Mouse (Mus musculus): ENCODE measurements around the gene Ankef1.

- TF ChIP-seq EP300 (IDR thresholded peaks at IDR 0.05; ENCODE audit: insufficient read depth, low read depth, low read length) (no peak), CTCF (IDR thresholded peaks at IDR 0.05) (no peak), POLR2A (IDR thresholded peaks at IDR 0.05; ENCODE audit: insufficient read depth, low read depth, low read length) (no peak)
These were observed 14.7 kb upstream of the Ankef1 start for GRCm38 (mm10) chr2:136486986-136487385.
